Mouse (Mus musculus) heart, postnatal 36 days (tissue): ENCODE results near the gene Adcyap1. TPM values are rescaled to one million over a fixed set of nuclear protein-coding genes. Genes with fewer than 3 reads are reported as not detected.
A peak's percentile ranks its signal among the peaks of the same experiment; 100 is the strongest.

ENCODE experiments used
- DNase-seq, 2 experiments: peaks; one replicate each; pipeline ENCODE4 v3.0.0; 2021 to 2022
- intact Hi-C: fragments of 180-260 bp; cut with DNase I; formaldehyde crosslinking; loops from one replicate; pipeline ENCODE4 v1.15.1; 2025
- total RNA-seq, 2 experiments: library from RNA; stranded (reverse); gene quantifications; 2 replicates each; pipeline ENCODE4 v1.2.3; 2021

Gene Adcyap1
- total RNA-seq, result not detected

GRCm38 (mm10) chr17:93198717-93199116 is at the start of gene Adcyap1:
TSS of gene Adcyap1 (plus strand) at chr17:93199017.
- intact Hi-C loops, result no loop called here

GRCm38 (mm10) chr17:93158280-93158851 is 40.5 kb upstream of the Adcyap1 start:
- intact Hi-C loops, result loop anchor here (5.0 kb wide), 1 partner anchor 1574 kb away; no protein-coding TSS in a partner anchor
- DNase-seq, result peak; percentile 1 to 12

More at GRCm38 (mm10) chr17:93198717-93199116, at the start of gene Adcyap1:
- no peak for DNase-seq

GRCm38 (mm10) chr17:93169572-93169971 is 29.2 kb upstream of the Adcyap1 start:
- intact Hi-C loops, result no loop called here

GRCm38 (mm10) chr17:93196846-93197245 is 2.0 kb upstream of the Adcyap1 start:
- no peak for DNase-seq
- intact Hi-C loops, result no loop called here

More at GRCm38 (mm10) chr17:93169572-93169971, 29.2 kb upstream of the Adcyap1 start:
- no peak for DNase-seq

- intact Hi-C loops, result no loop called here
- no peak for DNase-seq
These were observed 604 bp upstream of the Adcyap1 start for GRCm38 (mm10) chr17:93198213-93198612.

- intact Hi-C loops, result no loop called here
These were observed 401 bp downstream of the Adcyap1 start for GRCm38 (mm10) chr17:93199218-93199617.

GRCm38 (mm10) chr17:93199747-93200146 is 930 bp downstream of the Adcyap1 start:
- intact Hi-C loops, result no loop called here
- no peak for DNase-seq

More at GRCm38 (mm10) chr17:93199218-93199617, 401 bp downstream of the Adcyap1 start:
- DNase-seq, result no peak

- intact Hi-C loops, result no loop called here
- no peak for DNase-seq
These were observed 1.8 kb downstream of the Adcyap1 start for GRCm38 (mm10) chr17:93200386-93201264.

GRCm38 (mm10) chr17:93201265-93201925 is 2.6 kb downstream of the Adcyap1 start:
- DNase-seq, result no peak
- intact Hi-C loops, result no loop called here

GRCm38 (mm10) chr17:93202165-93203075 is 3.6 kb downstream of the Adcyap1 start:
- no peak for DNase-seq
- intact Hi-C loops, result no loop called here

- DNase-seq, result no peak
- intact Hi-C loops, result no loop called here
These were observed 4.5 kb downstream of the Adcyap1 start for GRCm38 (mm10) chr17:93203076-93204031.

GRCm38 (mm10) chr17:93217785-93218184 is 19.0 kb downstream of the Adcyap1 start:
- no peak for DNase-seq
- intact Hi-C loops, result no loop called here

- intact Hi-C loops, result no loop called here
These were observed 19.8 kb downstream of the Adcyap1 start for GRCm38 (mm10) chr17:93218640-93219039.

GRCm38 (mm10) chr17:93237355-93237754 is 38.5 kb downstream of the Adcyap1 start:
- intact Hi-C loops, result no loop called here

More at GRCm38 (mm10) chr17:93218640-93219039, 19.8 kb downstream of the Adcyap1 start:
- no peak for DNase-seq

More at GRCm38 (mm10) chr17:93237355-93237754, 38.5 kb downstream of the Adcyap1 start:
- DNase-seq, result no peak
